Mouse (Mus musculus): Measurements from ENCODE around the gene Jak1. TPM values are rescaled to one million over a fixed set of nuclear protein-coding genes. Genes with fewer than 3 reads are reported as not detected.
A peak's percentile ranks its signal among the peaks of the same experiment; 100 is the strongest.

Jak1 gene
- polyA plus RNA-seq, 1 experiment from 2014 or later, result 48.3 TPM

DNA sequence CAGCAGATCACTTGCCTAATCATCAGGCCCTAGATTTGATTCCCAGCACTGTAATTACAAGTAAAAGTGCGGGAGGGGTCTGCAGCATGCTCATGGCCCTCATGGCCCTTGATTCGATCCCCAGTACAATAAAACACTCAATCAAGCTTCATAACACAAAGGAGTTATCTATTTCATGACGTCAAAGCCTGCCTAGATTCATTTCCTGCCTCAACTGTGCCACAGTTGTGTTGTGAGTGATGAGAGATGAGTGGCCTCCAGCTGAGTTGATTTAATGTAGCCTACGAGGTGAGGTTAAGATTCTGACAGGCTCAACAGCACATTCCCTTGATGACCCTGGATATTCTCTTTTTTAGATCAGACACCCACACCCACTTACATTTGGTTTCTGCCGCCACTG lies 86.0 kb downstream of the Jak1 start:
- H3K36me3 ChIP-seq (ENCODE audit: control insufficient read depth, insufficient read depth), result peaks cover 39% of the 10 kb centered on the region
- H3K4me3 ChIP-seq (ENCODE audit: low read depth, low read length), result no peak overlapping the region
- ATAC-seq (ENCODE audit: low read depth), result no peak
- WGBS (ENCODE audit: insufficient replicate concordance), result 68% methylated on average over 5 of the region's 5 CpGs
- no peak overlapping the region for H3K4me2 ChIP-seq (ENCODE audit: low read depth, low read length)
- no peak overlapping the region for H3K9ac ChIP-seq (ENCODE audit: low read depth, low read length)
- H3K4me1 ChIP-seq (ENCODE audit: control insufficient read depth, low read depth, low read length), result peaks cover 18% of the 10 kb centered on the region
- no peaks in the 10 kb centered on the region for H3K9me3 ChIP-seq (replicated peaks; ENCODE audit: control insufficient read depth, low read length)
- H3K27me3 ChIP-seq (ENCODE audit: control insufficient read depth, insufficient read depth, low read depth, low read length), result no peaks in the 10 kb centered on the region
- no peak overlapping the region for H3K27ac ChIP-seq (ENCODE audit: low read length)

DNA sequence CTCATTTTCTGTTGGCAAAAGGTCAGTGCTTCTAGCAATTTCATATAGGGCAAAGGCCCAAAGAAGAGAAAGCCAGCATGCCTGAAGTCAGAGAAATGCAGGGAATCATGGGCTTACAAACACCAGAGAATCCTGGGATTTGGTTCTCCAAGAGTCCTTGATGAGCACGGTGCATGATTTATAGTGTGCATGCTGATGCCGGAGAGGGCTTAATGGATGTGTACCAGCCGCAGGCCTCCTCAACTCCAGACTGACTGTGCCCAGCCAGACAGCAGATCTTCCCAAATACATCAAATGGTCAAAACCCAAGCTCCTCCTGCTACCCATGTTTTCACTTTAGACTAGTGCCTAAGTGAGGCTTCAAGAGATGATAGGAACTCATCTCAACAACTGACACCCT lies 87.3 kb downstream of the Jak1 start:
- H3K9me3 ChIP-seq (replicated peaks; ENCODE audit: control insufficient read depth, low read length), result no peaks in the 10 kb centered on the region
- no peak overlapping the region for H3K27ac ChIP-seq (ENCODE audit: low read length)
- no peak overlapping the region for H3K9ac ChIP-seq (ENCODE audit: low read depth, low read length)
- peaks cover 18% of the 10 kb centered on the region for H3K4me1 ChIP-seq (ENCODE audit: control insufficient read depth, low read depth, low read length)
- H3K4me3 ChIP-seq (ENCODE audit: low read depth, low read length), result no peak overlapping the region
- H3K27me3 ChIP-seq (ENCODE audit: control insufficient read depth, insufficient read depth, low read depth, low read length), result no peaks in the 10 kb centered on the region
- no peak overlapping the region for H3K4me2 ChIP-seq (ENCODE audit: low read depth, low read length)
- 74% methylated on average over 3 of the region's 3 CpGs for WGBS (ENCODE audit: insufficient replicate concordance)
- ATAC-seq (ENCODE audit: low read depth), result no peak
- H3K36me3 ChIP-seq (ENCODE audit: control insufficient read depth, insufficient read depth), result peaks cover 30% of the 10 kb centered on the region

DNA sequence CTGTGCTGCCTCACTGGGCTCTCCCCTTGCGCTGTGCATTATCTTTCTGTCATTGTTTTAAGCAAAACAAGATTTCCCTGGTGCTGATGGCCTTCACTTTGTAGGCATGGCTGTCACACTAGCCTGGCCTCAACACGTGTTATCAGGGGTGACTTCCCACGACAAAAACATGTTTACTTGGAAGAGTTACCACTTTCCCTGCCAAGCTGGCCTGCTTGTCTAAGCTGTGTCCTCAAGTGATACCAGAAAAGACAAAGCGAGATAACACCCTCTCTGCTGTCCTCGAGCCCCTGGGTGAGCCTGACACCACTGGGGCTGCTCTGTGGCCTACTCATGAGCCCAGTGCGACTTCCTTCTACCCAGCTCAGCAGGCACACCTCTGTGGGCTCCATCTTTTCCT lies 89.0 kb downstream of the Jak1 start:
- WGBS (ENCODE audit: insufficient replicate concordance), result 16% methylated on average over 6 of the region's 6 CpGs
- Histone ChIP-seq H3K9me3 (replicated peaks; ENCODE audit: control insufficient read depth, low read length) (no peaks in the 10 kb centered on the region), H3K27ac (ENCODE audit: low read length) (0 out of 2 replicates have a peak overlapping the region, but pooled peaks have one; percentile 17), H3K36me3 (ENCODE audit: control insufficient read depth, insufficient read depth) (peaks cover 21% of the 10 kb centered on the region), H3K9ac (ENCODE audit: low read depth, low read length) (no peak overlapping the region), H3K4me1 (ENCODE audit: control insufficient read depth, low read depth, low read length) (peaks cover 18% of the 10 kb centered on the region), H3K27me3 (ENCODE audit: control insufficient read depth, insufficient read depth, low read depth, low read length) (no peaks in the 10 kb centered on the region), H3K4me2 (ENCODE audit: low read depth, low read length) (no peak overlapping the region), H3K4me3 (ENCODE audit: low read depth, low read length) (no peak overlapping the region)
- ATAC-seq (ENCODE audit: low read depth), result peak; percentile 86

DNA sequence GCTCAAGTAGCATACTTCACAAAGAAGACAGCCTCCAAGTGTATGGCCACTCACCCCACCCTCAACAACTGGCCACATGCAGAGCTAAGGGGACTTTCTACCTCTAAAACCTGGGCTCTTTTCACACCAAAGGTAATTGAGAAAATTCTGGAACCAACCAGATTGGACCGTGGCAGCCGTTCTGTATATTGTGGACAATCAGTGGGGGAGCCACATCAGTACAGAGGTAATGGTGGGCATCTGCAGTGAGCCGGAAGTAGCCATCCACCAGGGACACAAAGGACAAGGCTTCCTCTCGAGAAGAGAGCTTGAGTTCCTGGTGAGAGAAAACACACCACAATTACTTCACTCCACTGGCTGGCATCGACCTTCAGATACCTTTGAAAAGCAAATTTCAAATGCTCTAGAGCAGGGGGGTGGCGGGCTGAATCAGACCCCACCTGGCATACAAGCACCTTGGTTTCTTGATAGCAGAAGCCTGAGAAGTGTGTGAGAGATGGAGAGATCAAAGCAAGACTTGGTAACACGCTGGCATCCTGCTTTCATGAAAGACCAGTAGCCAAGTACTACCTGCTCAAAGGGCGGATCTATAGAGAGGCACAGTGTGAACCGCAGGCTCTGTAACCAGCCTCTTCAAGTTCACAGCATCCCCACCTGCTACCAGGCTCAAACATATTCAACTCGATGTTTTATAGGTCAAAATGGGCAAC lies 90.0 kb downstream of the Jak1 start:
- H3K27ac ChIP-seq (ENCODE audit: low read length), result no peak overlapping the region
- no peak overlapping the region for H3K4me3 ChIP-seq (ENCODE audit: low read depth, low read length)
- H3K9me3 ChIP-seq (replicated peaks; ENCODE audit: control insufficient read depth, low read length), result no peaks in the 10 kb centered on the region
- peaks cover 30% of the 10 kb centered on the region for H3K36me3 ChIP-seq (ENCODE audit: control insufficient read depth, insufficient read depth)
- WGBS (ENCODE audit: insufficient replicate concordance), result 77% methylated on average over 10 of the region's 10 CpGs
- H3K4me2 ChIP-seq (ENCODE audit: low read depth, low read length), result no peak overlapping the region
- no peak for ATAC-seq (ENCODE audit: low read depth)
- H3K27me3 ChIP-seq (ENCODE audit: control insufficient read depth, insufficient read depth, low read depth, low read length), result no peaks in the 10 kb centered on the region
- H3K9ac ChIP-seq (ENCODE audit: low read depth, low read length), result no peak overlapping the region
- peaks cover 13% of the 10 kb centered on the region for H3K4me1 ChIP-seq (ENCODE audit: control insufficient read depth, low read depth, low read length)

DNA sequence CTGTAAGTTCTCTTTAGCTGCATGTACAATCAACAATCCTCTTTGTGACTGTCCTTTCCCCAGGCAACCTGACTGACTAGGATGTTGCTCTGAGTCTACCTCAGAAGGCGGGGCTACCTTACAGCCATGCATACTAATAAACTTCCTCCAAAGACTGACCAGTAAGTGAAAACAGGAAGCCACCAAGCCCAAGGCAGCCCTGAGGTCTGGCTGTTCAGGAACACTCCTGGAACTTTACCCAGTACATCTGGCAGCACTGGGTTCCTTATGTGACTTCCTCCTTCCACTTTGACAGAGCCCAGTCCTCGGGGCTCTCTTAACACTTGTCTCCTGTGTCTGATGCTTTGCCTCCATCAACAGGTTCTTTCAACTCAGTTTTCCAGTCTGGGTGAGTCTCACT lies 92.3 kb downstream of the Jak1 start:
- no peaks in the 10 kb centered on the region for H3K27me3 ChIP-seq (ENCODE audit: control insufficient read depth, insufficient read depth, low read depth, low read length)
- H3K9me3 ChIP-seq (replicated peaks; ENCODE audit: control insufficient read depth, low read length), result no peaks in the 10 kb centered on the region
- peaks cover 11% of the 10 kb centered on the region for H3K4me1 ChIP-seq (ENCODE audit: control insufficient read depth, low read depth, low read length)
- 46% methylated on average over 2 of the region's 2 CpGs for WGBS (ENCODE audit: insufficient replicate concordance)
- no peak overlapping the region for H3K4me3 ChIP-seq (ENCODE audit: low read depth, low read length)
- H3K36me3 ChIP-seq (ENCODE audit: control insufficient read depth, insufficient read depth), result peaks cover 25% of the 10 kb centered on the region
- H3K27ac ChIP-seq (ENCODE audit: low read length), result no peak overlapping the region; the same call in 1 of the 2 replicates
- ATAC-seq (ENCODE audit: low read depth), result peak; percentile 9; the same call in 1 of the 2 replicates
- no peak overlapping the region for H3K4me2 ChIP-seq (ENCODE audit: low read depth, low read length)
- no peak overlapping the region for H3K9ac ChIP-seq (ENCODE audit: low read depth, low read length)

DNA sequence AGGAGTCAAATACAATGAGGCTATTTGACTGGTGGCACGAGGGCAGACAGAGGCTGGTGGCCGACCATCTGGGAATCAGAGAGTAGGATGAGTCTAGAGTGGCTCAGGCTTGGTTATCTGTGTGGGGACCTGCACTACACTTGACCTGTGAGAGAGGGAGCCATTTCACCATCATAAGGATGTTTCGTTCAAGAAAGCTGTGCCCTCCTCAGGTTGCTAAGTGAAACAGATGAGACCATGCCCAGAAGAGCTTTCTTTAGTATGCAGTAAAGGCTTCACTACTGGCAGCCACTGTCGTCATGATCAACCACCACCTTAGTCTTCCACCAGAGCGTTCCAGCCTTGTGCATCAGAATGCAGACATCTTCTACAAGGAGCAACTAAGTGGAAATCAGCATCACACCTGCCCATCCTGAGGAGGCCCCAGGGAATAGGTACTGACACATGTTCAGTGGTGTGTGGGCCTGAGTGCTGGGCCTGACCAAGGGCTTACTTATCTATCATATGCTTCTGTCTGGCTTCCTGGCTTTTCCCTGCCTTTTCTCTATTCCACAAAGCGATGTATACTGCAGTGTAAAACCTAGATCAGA lies 96.8 kb downstream of the Jak1 start:
- no peak overlapping the region for H3K27ac ChIP-seq (ENCODE audit: low read length)
- H3K27me3 ChIP-seq (ENCODE audit: control insufficient read depth, insufficient read depth, low read depth, low read length), result no peaks in the 10 kb centered on the region
- H3K4me2 ChIP-seq (ENCODE audit: low read depth, low read length), result no peak overlapping the region
- H3K9me3 ChIP-seq (replicated peaks; ENCODE audit: control insufficient read depth, low read length), result no peaks in the 10 kb centered on the region
- peaks cover 24% of the 10 kb centered on the region for H3K36me3 ChIP-seq (ENCODE audit: control insufficient read depth, insufficient read depth)
- ATAC-seq (ENCODE audit: low read depth), result peak; percentile 56; the same call in 1 of the 2 replicates
- no peak overlapping the region for H3K4me3 ChIP-seq (ENCODE audit: low read depth, low read length)
- no peaks in the 10 kb centered on the region for H3K4me1 ChIP-seq (ENCODE audit: control insufficient read depth, low read depth, low read length)
- H3K9ac ChIP-seq (ENCODE audit: low read depth, low read length), result no peak overlapping the region
- WGBS (ENCODE audit: insufficient replicate concordance), result 43% methylated on average over 6 of the region's 6 CpGs

DNA sequence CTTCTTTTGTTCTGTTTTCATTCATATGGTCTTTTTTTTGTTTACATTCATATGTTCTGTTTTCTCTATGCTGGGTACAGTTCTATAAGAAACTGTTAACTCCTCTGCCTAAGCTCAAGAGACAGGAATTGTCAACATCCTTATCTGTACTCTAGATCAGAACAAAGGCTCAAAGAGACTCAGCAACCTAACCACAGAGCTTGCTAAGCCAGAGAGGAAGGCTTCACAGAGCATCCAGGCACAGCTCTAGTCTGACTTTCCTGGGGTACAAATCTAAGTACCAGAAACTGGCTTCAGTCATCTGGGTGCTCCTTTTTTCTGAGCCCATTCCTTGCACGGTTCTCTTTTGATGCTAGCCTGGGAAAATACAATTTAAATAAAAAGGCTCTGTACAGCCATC lies 97.3 kb downstream of the Jak1 start:
- Histone ChIP-seq H3K4me3 (ENCODE audit: low read depth, low read length) (no peak overlapping the region), H3K9ac (ENCODE audit: low read depth, low read length) (no peak overlapping the region)

DNA sequence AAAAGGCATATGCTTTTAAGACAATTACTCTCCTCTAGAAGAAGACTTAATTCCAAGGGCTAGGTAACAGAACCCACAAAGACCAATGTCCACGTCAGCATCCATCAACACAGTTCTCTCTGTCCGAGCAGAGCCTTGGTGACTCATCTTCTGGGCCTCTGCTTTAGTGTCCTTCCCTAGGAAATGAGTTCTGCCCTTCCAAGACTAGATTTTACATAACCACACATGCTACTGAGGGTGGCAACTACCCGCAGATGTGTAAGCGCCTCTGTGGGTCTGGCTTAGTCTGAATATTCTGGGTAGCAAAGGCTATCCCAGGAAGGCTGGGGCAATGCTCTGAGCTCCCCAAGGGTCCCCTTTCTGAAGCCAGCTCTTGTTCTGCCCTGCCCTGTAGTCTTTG lies 99.3 kb downstream of the Jak1 start:
- no peak overlapping the region for H3K4me3 ChIP-seq (ENCODE audit: low read depth, low read length)
- H3K9me3 ChIP-seq (replicated peaks; ENCODE audit: control insufficient read depth, low read length), result no peaks in the 10 kb centered on the region
- no peak overlapping the region for H3K9ac ChIP-seq (ENCODE audit: low read depth, low read length)
- WGBS (ENCODE audit: insufficient replicate concordance), result 76% methylated on average over 4 of the region's 4 CpGs
- no peaks in the 10 kb centered on the region for H3K4me1 ChIP-seq (ENCODE audit: control insufficient read depth, low read depth, low read length)
- no peak for ATAC-seq (ENCODE audit: low read depth)
- H3K27me3 ChIP-seq (ENCODE audit: control insufficient read depth, insufficient read depth, low read depth, low read length), result no peaks in the 10 kb centered on the region
- H3K27ac ChIP-seq (ENCODE audit: low read length), result no peak overlapping the region
- H3K36me3 ChIP-seq (ENCODE audit: control insufficient read depth, insufficient read depth), result peaks cover 27% of the 10 kb centered on the region
- no peak overlapping the region for H3K4me2 ChIP-seq (ENCODE audit: low read depth, low read length)

More for the DNA sequence above, 97.3 kb downstream of the Jak1 start:
- WGBS (ENCODE audit: insufficient replicate concordance), result 69% methylated on average over 1 of the region's 1 CpGs
- Histone ChIP-seq H3K4me1 (ENCODE audit: control insufficient read depth, low read depth, low read length) (no peaks in the 10 kb centered on the region), H3K27me3 (ENCODE audit: control insufficient read depth, insufficient read depth, low read depth, low read length) (no peaks in the 10 kb centered on the region), H3K36me3 (ENCODE audit: control insufficient read depth, insufficient read depth) (peaks cover 24% of the 10 kb centered on the region), H3K27ac (ENCODE audit: low read length) (no peak overlapping the region), H3K9me3 (replicated peaks; ENCODE audit: control insufficient read depth, low read length) (no peaks in the 10 kb centered on the region), H3K4me2 (ENCODE audit: low read depth, low read length) (no peak overlapping the region)
- ATAC-seq (ENCODE audit: low read depth), result no peak

DNA sequence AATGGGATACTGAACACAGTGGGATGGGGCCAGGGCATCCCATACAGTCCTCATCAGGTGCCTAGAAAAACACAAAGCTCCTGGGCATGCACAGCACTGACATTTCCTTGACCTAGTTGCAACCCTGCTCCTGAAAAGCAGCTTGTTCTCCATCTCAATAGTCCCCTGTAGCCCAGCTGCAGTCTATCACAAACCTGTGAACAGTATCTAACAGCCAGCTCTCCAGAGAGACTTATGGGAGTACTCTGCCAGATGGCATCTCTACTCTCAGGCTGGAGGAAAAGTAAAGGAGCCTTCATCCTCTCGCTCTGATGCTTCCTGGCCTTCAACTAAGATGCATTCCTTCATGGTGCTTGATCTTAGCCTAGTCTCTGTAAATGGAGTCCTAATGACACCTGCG lies 100.4 kb downstream of the Jak1 start:
- peaks cover 18% of the 10 kb centered on the region for H3K36me3 ChIP-seq (ENCODE audit: control insufficient read depth, insufficient read depth)
- no peak overlapping the region for H3K4me3 ChIP-seq (ENCODE audit: low read depth, low read length)
- no peak overlapping the region for H3K9ac ChIP-seq (ENCODE audit: low read depth, low read length)
- no peak overlapping the region for H3K27ac ChIP-seq (ENCODE audit: low read length)
- 81% methylated on average over 2 of the region's 2 CpGs for whole genome bisulfite sequencing (ENCODE audit: insufficient replicate concordance)
- H3K9me3 ChIP-seq (replicated peaks; ENCODE audit: control insufficient read depth, low read length), result no peaks in the 10 kb centered on the region
- no peak overlapping the region for H3K4me2 ChIP-seq (ENCODE audit: low read depth, low read length)
- no peaks in the 10 kb centered on the region for H3K4me1 ChIP-seq (ENCODE audit: control insufficient read depth, low read depth, low read length)
- no peaks in the 10 kb centered on the region for H3K27me3 ChIP-seq (ENCODE audit: control insufficient read depth, insufficient read depth, low read depth, low read length)
- ATAC-seq (ENCODE audit: low read depth), result no peak

All from liver, embryonic 16.5 days (tissue).